Mouse (Mus musculus) layer of hippocampus, adult 9-11 months (tissue): ENCODE data around the gene Rara.

Experiments used
- DNase-seq: peaks from one replicate; pipeline ENCODE4 v3.0.0; 2022

Rara gene

GRCm38 (mm10) chr11:98938701-98939083, 11.1 kb downstream of the Rara start:
- DNase-seq: no peak

- DNase-seq: no peak
Observed at GRCm38 (mm10) chr11:98939084-98939952, 11.7 kb downstream of the Rara start.

- DNase-seq: peak; percentile 67
Observed at GRCm38 (mm10) chr11:98939953-98940641, 12.5 kb downstream of the Rara start.

GRCm38 (mm10) chr11:98940776-98941175, 13.2 kb downstream of the Rara start:
- no peak for DNase-seq

GRCm38 (mm10) chr11:98941341-98941825, 13.8 kb downstream of the Rara start:
- peak; percentile 80 for DNase-seq

GRCm38 (mm10) chr11:98941826-98942550, 14.4 kb downstream of the Rara start:
- DNase-seq: peak; percentile 79

GRCm38 (mm10) chr11:98942555-98942922, 14.9 kb downstream of the Rara start:
- no peak for DNase-seq

- no peak for DNase-seq
Observed at GRCm38 (mm10) chr11:98942923-98943641, 15.5 kb downstream of the Rara start.

GRCm38 (mm10) chr11:98943741-98944461, 16.3 kb downstream of the Rara start:
- DNase-seq: no peak

- no peak for DNase-seq
Observed at GRCm38 (mm10) chr11:98944897-98945604, 17.4 kb downstream of the Rara start.

- no peak for DNase-seq
Observed at GRCm38 (mm10) chr11:98945605-98945977, 18.0 kb downstream of the Rara start.

GRCm38 (mm10) chr11:98947969-98948569, 20.5 kb downstream of the Rara start:
- no peak for DNase-seq

- no peak for DNase-seq
Observed at GRCm38 (mm10) chr11:98949242-98949957, 21.8 kb downstream of the Rara start.

- DNase-seq: no peak
Observed at GRCm38 (mm10) chr11:98949958-98950460, 22.4 kb downstream of the Rara start.

GRCm38 (mm10) chr11:98950484-98950883, 22.9 kb downstream of the Rara start:
- DNase-seq: no peak

- DNase-seq: peak; percentile 73
Observed at GRCm38 (mm10) chr11:98951026-98951906, 23.6 kb downstream of the Rara start.

GRCm38 (mm10) chr11:98952111-98952510, 24.5 kb downstream of the Rara start:
- no peak for DNase-seq

GRCm38 (mm10) chr11:98952736-98953135, 25.1 kb downstream of the Rara start:
- DNase-seq: no peak

GRCm38 (mm10) chr11:98953361-98953760, 25.7 kb downstream of the Rara start:
- DNase-seq: no peak
